Mouse (Mus musculus): ENCODE measurements around the gene Pa2g4.
A peak's percentile ranks its signal among the peaks of the same experiment; 100 is the strongest.

Gene Pa2g4

DNA sequence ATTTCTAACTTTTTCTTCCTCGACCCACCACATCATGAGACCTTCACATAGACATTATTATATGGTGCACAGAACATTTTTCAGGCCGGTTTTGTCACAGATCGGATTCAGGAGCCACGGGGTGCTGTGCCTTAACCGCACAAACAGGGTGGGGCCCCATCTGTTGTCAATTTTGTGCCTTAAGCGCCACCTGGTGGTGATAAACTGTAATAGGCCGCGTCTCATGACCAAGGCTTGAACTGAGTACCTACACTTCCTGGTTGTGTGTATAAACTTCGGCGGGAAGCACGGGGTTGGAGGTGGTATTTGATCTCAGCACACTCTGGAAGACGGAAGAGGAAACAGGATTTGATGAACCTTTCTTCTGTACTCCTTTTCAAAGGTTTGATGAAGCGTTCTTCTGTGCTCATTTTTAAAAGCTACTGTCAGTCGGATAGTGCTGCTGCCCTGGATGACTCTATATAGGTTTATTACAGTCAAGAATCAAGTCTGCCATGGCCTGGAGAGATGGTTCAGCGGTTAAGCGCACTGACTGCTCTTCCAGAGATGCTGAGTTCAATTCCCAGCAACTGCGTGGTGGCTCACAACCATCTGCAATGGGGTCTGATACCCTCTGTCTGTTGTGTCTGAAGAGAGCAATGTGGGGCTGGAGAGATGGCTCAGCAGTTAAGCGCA lies 29.4 kb downstream of the Pa2g4 start:
- peak; percentile 78 to 85 for DNase-seq (ENCODE audit: low spot score in 2 of 2)

DNA sequence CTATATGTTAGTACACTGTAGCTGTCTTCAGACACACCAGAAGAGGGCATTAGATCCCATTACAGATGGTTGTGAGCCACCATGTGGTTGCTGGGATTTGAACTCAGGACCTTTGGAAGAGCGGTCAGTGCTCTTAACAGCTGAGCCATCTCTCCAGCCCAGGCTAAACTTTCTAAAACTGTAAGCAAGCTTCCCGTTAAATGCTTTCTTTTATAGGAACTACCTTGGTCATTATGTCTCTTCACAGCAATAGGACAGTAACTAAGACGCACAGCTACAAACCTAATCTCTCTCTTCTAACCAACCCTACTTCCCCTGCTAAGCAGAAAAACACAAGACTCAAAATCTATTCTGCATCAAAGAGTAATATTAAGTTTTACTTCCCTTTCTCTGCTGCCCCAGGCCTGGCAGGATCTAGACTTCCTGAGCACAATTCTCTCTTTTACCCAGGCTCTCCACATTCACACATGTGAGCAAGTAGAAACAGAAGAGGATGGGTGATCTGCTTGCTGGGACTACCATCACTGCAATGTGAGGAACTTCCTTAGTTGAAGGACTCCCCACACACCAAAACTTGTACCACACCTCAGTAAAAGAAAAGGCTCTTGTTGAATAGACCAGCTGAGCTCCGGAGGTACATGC lies 30.0 kb downstream of the Pa2g4 start:
- DNase-seq (ENCODE audit: low spot score in 2 of 2) = no peak

DNA sequence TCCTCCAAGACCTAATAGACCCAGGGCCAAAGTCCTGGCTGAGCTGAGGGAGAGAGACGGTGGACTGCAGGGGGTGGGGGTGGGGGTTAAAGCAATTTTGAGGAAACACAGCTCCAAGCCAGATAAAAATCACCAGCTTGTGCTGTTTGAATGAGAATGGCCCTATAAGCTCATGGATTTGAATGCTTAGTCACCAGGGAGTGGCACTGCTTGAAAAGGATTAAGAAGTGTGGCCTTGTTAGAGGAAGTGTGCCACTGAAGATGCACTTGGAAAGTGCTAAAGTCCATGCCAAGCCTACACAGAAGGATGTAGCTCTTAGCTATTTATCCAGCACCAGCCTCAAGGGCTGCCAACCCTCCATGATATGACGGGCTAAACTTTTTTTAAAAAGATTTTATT lies 30.6 kb downstream of the Pa2g4 start:
- DNase-seq (ENCODE audit: low spot score in 2 of 2) = no peak

DNA sequence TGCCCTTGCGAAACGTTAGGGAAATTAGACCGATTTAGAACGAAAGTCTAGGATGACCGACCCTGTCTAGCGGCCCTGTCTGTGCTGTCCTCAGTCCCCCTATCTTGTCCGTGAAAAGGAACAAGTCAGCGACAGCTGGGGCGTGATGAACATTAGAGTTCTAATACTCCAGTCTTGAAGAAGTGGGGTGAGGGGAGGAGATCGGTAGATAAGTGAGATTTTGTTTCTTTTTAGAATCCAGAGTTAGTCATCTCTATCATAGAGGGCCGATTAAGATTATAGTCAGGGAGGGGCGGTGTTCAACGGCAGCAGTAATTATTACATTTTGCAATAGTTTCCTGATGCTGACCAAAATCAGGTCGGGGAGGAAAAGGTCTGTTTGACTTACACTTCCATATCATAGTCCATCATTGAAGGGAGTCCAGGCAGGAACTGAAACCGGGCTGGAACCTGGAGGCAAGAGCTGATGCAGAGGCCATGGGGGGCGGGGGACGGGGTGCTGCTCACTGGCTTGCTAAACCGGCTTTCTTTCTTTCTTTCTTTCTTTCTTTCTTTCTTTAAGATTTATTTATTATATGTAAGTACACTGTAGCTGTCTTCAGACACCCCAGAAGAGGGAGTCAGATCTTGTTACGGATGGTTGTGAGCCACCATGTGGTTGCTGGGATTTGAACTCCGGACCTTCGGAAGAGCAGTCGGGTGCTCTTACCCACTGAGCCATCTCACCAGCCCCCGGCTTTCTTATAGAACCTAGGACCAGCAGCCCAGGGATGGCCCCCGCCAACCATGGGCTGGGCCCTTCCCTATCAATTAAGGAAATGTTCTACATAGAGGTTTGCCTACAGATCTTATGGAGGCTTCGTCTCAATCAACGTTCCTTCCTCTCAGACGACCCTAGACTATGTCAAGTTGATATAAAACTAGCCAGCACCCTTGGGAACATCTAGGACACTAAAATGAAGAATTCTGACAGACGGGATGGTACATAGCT lies 39.1 kb downstream of the Pa2g4 start:
- no peak for DNase-seq (ENCODE audit: low spot score in 2 of 2)

- peak; percentile 86 to 91 for DNase-seq (ENCODE audit: low spot score in 2 of 2)
These were observed 40.0 kb downstream of the Pa2g4 start, which contains the start of gene Esyt1 for GRCm38 (mm10) chr10:128525671-128526308. Gene Esyt1 (minus strand): TSS chr10:128525871.

DNA sequence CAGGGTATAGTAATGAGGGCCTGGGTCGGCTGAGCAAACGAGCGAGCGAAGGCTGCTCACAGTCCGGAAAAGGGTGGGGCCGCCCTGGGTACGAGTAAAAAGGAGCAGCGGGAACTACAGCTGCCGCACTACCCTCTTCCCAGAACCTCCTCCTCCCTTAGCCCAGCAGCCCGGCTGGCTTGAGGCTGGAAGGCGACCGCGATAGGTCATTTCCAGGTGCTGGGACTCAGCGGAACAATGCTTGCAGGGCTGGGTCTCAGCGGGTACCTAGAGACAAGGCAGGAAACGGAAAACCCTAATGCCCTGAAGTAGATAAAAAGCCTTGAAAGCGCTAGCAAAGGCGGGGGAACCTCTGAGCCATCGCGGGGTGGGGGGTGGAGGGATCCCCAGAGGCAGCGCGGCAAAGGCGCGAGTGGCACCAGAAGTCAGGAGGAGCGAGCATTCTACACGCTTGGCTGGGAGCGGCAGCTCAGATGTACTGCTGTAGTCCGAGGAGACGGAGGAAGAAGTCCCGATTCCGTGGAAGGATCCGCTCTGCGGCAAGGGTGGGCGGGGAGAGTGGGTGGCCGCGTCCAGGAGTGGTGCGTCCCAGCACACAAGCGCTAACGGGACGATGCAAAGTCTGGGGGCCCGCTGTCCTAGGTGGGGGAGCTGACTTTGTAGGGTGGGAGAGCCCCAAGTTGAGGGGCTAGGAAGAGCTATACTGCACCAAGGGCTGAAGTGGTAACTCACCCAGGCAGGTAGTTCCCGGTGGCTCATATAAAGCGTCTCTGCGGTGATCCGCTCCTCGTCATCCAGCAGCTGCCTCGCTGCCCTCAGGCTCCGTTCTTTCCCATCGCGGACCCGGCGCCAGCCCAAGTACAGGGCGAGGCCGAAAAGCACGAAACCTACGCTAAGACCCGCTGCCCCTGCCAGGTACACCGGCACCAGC lies 40.8 kb downstream of the Pa2g4 start:
- DNase-seq (ENCODE audit: low spot score in 2 of 2) = peak in 1 of 2 experiments; percentile 44

DNA sequence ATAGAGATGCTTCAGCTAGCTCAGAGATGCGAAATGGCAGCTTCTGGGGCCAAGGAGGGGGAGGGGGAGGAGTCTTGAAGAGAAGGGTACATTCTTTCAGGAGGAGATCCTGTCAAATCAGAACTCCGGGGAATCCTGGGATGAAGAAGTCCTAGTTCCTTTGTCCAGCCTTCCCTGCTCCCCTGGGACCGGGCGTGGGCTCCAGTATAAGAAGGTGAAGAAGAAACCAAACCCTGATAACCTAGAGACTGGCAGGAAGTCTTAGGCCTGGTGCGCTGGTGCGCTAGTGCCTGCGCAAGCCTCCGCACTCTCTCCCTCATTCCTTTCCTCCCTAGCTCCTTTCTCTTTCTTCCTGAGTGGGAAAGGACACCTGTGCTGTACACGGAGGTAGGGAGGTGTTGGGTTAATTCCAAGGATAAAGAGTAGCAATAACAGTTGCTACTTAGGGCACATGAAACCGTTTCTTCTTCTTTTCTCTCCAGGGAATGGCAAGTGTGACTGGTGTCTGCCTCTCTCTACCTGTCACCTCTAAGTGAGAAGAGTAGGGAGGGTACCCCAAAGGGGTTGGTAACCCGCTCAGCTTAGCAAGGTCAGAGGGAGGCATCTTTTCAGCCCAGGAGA lies 41.6 kb downstream of the Pa2g4 start:
- no peak for DNase-seq (ENCODE audit: low spot score in 2 of 2)

- no peak for DNase-seq (ENCODE audit: low spot score in 2 of 2)
These were observed 43.4 kb downstream of the Pa2g4 start for GRCm38 (mm10) chr10:128522351-128522750.

GRCm38 (mm10) chr10:128520591-128520990 lies 45.2 kb downstream of the Pa2g4 start:
- DNase-seq (ENCODE audit: low spot score in 2 of 2) = no peak

DNA sequence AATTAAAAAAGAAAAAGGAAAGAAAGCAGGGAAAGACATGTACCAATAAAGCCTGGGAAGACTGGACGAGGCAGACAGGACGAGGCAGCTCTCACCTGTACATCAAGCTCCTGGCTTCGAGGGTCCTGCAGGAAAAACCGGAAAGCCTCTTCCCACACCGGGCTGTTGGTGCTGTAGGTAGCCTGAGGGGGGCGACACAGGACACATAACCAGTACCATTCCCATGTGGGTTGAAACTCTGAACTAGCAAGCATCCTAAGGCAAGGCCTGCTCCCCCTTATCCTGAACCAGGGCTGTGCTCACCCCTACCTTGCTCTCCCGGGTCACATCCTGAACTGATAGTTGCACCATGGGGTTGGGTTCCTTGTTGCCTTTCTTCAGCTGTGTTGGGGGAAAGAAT lies 47.0 kb downstream of the Pa2g4 start:
- peak in 1 of 2 experiments; percentile 38 for DNase-seq (ENCODE audit: low spot score in 2 of 2)

DNA sequence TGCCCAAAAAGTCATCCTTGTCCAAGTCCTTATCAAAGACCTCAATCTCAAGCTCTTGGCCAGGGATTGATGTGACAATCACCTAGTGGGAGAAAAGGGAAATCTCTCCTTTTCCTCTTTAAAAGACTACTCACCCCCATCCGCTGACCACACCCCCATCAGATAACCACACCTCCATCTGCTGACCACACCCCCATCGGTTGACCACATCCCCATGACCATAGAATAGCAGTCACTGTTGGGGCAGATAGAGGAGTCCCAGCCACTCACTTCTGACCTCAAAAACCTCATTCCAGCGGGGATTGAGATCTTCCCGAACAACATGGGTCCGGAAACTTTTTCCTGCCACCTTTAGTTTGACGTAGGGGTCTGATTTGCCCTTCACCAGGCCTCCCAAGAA lies 49.1 kb downstream of the Pa2g4 start:
- DNase-seq (ENCODE audit: low spot score in 2 of 2) = no peak

DNA sequence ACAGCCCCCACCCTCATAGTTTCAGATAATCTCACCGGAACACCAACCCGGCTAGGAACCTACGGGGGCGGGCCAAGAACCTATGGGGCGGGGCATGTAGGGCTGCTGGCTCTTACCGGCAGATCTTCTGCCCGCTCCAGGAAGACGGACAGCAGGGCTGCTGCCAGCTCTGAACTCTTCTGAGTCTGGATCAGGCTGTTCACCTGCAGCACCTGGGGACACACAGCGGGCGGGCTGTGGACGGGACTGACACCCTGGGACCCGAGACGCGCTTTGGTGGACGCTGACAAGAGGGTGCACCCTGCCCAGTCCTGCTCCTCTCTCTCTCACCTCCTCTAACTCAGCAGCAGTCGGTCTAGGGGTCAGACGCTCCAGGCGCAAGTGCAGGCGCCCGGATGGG lies 49.8 kb downstream of the Pa2g4 start:
- no peak for DNase-seq (ENCODE audit: low spot score in 2 of 2)

- DNase-seq (ENCODE audit: low spot score in 2 of 2) = no peak
These were observed 50.7 kb downstream of the Pa2g4 start for GRCm38 (mm10) chr10:128515044-128515443.

DNA sequence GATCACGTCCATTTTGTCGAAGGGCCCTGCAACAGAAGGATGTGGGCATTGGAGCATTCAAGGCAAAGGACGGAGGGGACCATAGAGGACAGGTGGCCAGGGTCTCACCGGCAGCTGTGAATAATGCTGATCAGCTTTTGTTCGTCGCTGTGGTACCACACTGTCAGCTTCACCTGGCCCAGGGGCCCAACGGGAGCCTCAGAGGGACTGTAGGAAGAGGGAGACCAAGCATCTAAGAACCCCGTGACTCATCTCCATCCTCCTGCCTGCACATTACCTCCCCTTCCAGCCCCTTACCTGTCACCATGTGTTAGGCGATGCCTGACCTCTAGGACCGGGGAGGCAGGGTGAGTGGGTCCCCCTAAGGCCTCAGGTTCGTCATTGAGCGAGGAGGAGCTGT lies 54.0 kb downstream of the Pa2g4 start:
- DNase-seq (ENCODE audit: low spot score in 2 of 2) = no peak

DNA sequence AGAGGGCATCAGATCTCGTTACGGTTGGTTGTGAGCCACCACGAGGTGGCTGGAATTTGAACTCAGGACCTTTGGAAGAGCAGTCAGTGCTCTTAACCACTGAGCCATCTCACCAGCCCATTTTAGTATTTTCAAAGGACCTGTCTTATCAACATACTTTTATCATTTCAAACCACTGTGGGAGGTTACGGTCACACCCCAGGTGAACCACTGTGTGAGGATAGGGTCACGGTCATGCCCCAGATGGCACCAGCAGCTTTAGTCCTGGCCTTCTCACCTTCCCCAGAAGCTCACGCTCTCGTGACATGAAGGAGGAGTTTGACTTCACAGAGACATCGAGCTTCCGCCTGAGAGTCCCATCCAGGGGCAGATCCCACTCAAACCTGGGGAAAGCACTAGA lies 54.6 kb downstream of the Pa2g4 start:
- no peak for DNase-seq (ENCODE audit: low spot score in 2 of 2)

- no peak for DNase-seq (ENCODE audit: low spot score in 2 of 2)
These were observed 55.5 kb downstream of the Pa2g4 start for GRCm38 (mm10) chr10:128510301-128510700.

- no peak for DNase-seq (ENCODE audit: low spot score in 2 of 2)
These were observed 56.0 kb downstream of the Pa2g4 start for GRCm38 (mm10) chr10:128509831-128510230.

DNA sequence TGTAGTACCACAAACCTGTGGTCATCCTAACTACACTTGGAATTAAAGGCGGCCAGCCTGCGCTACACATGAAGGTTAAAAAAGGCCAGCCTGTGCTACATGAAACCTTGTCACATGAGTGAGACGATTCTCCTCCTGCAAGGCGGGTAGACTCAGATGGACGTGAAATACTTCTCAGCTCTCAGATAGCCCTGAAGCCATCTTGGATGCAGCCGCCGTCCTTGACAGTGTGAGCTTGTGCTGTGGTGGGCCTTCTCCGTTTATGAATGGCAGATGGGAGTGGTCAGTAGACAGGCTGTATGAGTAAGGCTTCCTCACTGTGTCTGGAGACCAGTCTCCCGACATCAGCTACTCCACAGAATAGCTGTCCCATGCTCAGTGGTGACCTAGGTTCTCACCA lies 56.6 kb downstream of the Pa2g4 start:
- DNase-seq (ENCODE audit: low spot score in 2 of 2) = no peak

DNA sequence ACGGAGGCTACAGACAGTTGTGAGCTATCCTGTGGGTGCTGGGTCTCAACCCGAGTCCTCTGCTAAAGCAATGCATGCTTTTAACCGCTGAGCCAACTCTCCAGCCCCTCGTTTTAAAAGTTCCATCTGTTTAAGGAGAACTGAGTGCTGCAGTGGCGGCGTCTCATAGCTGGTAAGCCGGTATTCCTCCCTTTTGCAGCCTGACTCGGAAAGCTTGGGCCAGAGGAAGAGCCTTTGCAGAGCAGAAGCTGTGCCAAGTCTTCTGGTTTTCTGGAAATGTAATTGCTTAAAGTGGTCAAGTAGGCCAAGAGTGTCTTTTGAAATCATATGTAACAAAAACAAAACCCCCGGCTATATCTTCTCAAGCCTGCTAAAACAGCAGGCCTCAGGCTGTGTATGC lies 57.5 kb downstream of the Pa2g4 start:
- DNase-seq (ENCODE audit: low spot score in 2 of 2) = no peak
